Mouse (Mus musculus) G1E (cell line): ENCODE results near the gene Zhx3.

Experiments used
- CTCF ChIP-seq: IDR thresholded peaks from 2 replicates; pipeline ENCODE4 v1.5.1; 2012; ENCODE audit warnings: low read depth, low read length, inconsistent platforms, mixed read lengths
- GATA1 ChIP-seq: IDR thresholded peaks from 2 replicates; pipeline ENCODE4 v1.6.1; 2012; ENCODE audit warnings: borderline replicate concordance, low read length, inconsistent platforms, mixed read lengths
- GATA2 ChIP-seq: IDR thresholded peaks from 2 replicates; pipeline ENCODE4 v1.6.1; 2012; ENCODE audit warnings: low read depth, low read length, inconsistent platforms, borderline replicate concordance
- POLR2AphosphoS5 ChIP-seq: IDR thresholded peaks from 2 replicates; pipeline ENCODE4 v1.6.1; 2012; ENCODE audit warnings: low read depth, low read length, inconsistent platforms; ENCODE audit not compliant: insufficient replicate concordance
- TAL1 ChIP-seq: conservative IDR thresholded peaks from 2 replicates; pipeline ENCODE4 v1.6.1; 2012; ENCODE audit warnings: low read depth, low read length, inconsistent platforms, mixed read lengths

DNA sequence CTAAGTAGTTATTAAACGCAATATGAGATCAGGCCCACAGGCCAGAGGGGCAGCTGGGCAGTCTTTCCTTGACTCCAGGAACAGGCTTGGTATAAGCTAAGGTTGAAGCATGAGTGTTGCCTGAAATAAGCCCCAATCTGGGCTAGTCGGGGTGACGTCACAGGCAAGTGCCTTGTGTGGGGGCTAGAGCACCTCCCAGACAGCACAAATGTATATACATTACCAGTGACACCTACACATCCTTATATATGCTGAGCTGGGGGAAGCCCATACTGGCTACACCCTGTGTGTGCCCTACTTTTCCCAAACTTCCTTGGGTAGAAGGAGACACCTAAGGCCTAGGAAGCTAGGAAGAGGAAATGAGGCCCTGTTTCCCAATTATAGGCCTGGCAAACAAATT lies 143.8 kb downstream of the Zhx3 start:
- TF ChIP-seq CTCF (no peak), GATA1 (no peak), TAL1 (no peak), POLR2AphosphoS5 (no peak), GATA2 (no peak)
